Mouse (Mus musculus): ENCODE measurements around the gene Bloc1s5. TPM values are rescaled to one million over a fixed set of nuclear protein-coding genes. Genes with fewer than 3 reads are reported as not detected.

Bloc1s5 gene
- polyA plus RNA-seq, 1 experiment from 2014 or later = 10.6 TPM

DNA sequence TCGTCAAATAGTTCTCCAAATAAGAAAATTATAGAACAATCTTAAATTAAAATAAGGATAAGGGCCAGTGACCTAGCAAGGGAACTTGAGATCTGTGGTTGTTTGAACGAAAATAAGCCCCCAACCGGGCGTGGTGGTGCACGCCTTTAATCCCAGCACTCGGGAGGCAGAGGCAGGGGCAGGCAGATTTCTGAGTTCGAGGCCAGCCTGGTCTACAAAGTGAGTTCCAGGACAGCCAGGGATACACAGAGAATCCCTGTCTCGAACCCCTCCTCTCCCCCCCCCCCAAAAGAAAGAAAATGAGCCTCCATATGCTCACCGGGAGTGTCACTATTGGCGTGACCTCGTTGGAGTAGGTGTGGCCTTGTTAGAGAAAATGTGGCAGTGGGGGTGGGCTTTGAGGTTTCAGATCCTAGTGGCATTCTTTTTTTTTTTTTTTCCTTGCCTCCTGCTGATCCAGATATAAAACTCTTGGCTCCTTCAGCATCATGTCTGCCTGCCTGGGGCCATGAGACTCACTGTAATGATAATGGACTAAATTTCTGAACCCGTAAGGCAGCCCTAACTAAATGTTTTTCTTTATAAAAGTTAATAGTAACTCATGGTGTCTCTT is 24.7 kb upstream of the Bloc1s5 start:
- WGBS = 86% methylated on average over 12 of the region's 12 CpGs
- ATAC-seq = no peak
- 0 out of 2 replicates have a peak, but pooled peaks cover 9% of the 10 kb centered on the region for H3K9me3 ChIP-seq (ENCODE audit: control insufficient read depth)

DNA sequence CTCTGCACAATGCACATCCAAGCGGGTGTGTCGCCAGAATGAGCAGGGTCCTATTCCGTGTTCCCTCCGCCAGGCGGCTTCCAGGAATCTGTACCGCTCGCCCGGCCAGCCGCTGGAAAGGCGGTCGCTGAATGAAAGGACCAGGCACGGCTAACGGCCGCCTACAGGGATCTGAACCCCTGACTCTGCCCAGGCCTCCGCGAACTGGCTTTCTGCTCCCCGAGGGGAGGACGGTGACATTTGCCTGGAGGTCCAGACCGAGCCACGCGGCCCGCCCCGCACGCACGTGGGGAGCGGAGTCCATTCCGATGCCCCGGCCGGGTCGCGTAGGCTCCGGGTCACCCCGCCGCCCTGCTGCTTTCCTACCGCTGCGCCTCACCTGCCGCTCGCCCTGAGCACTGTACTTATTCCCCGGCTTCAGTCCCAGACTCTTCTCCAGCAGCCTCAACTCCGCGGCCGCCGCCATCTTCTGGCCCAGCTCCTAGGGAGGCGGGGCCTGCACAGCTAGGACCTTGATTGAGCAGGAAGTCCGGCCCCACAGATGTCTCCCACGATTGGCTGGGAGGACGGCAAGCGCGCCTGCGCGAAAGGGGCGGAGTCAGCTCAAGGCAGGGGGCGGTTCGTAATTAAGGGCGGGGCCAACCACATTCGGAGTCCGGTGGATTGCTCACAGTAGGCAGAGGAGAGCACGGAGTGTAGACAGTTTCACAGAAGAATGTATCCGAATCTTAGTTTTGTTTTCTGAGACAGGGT is 23.8 kb upstream of the Bloc1s5 start, which contains the start of gene Eef1e1:
Gene Eef1e1 (minus strand): TSS at position 531 of the 753 bp plus-strand sequence.
- Histone ChIP-seq H3K9me3 (ENCODE audit: control insufficient read depth) (0 out of 2 replicates have a peak, but pooled peaks cover 9% of the 10 kb centered on the region), H3K9ac (ENCODE audit: low read depth, low read length) (peak within 1 kb of the TSS; percentile 80), H3K27ac (ENCODE audit: low read depth, low read length) (peak within 1 kb of the TSS; percentile 86), H3K36me3 (ENCODE audit: control insufficient read depth, insufficient read depth) (peaks cover 27% of the 10 kb centered on the region), H3K27me3 (replicated peaks; ENCODE audit: control insufficient read depth, insufficient read depth, low read length) (no peaks in the 10 kb centered on the region), H3K4me1 (replicated peaks; ENCODE audit: control insufficient read depth, insufficient read depth, low read length) (0 out of 2 replicates have a peak, but pooled peaks cover 5% of the 10 kb centered on the region), H3K4me2 (replicated peaks; ENCODE audit: low read depth) (peak within 1 kb of the TSS; percentile 69), H3K4me3 (ENCODE audit: low read depth, low read length) (peak within 1 kb of the TSS; percentile 99)
- ATAC-seq = peak; percentile 99
- under 1% methylated on average over 59 of the region's 59 CpGs for WGBS
- peak; percentile 81 for TF ChIP-seq CTCF (IDR thresholded peaks at IDR 0.05; ENCODE audit: low read depth)

More for the DNA sequence above, 24.7 kb upstream of the Bloc1s5 start:
- Histone ChIP-seq H3K4me3 (ENCODE audit: low read depth, low read length) (no peak overlapping the region), H3K27ac (ENCODE audit: low read depth, low read length) (no peak overlapping the region), H3K9ac (ENCODE audit: low read depth, low read length) (no peak overlapping the region), H3K27me3 (replicated peaks; ENCODE audit: control insufficient read depth, insufficient read depth, low read length) (no peaks in the 10 kb centered on the region), H3K4me2 (replicated peaks; ENCODE audit: low read depth) (no peak overlapping the region), H3K4me1 (replicated peaks; ENCODE audit: control insufficient read depth, insufficient read depth, low read length) (0 out of 2 replicates have a peak, but pooled peaks cover 5% of the 10 kb centered on the region), H3K36me3 (ENCODE audit: control insufficient read depth, insufficient read depth) (peaks cover 18% of the 10 kb centered on the region)
- no peak for TF ChIP-seq CTCF (IDR thresholded peaks at IDR 0.05; ENCODE audit: low read depth)

DNA sequence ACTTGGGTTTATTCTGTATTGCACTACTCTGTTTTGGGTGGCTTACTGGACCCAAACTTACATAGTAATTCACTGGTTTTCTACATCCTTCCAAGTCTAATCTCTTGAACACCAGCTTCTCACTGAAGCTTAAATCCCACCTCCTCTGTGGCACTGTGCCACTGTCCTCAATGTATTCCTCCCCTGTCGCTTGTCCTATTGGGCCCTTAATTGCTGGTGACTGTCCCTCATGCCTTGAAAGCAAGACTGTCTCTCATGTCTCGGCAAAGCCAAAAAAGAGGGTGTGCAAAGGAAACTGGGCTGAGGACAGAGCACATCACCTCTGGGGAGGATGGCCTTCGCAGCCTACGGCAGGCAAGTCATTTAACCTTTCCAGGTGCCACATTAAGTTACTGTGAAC is 23.0 kb upstream of the Bloc1s5 start:
- Histone ChIP-seq H3K27me3 (replicated peaks; ENCODE audit: control insufficient read depth, insufficient read depth, low read length) (no peaks in the 10 kb centered on the region), H3K9me3 (ENCODE audit: control insufficient read depth) (0 out of 2 replicates have a peak, but pooled peaks cover 9% of the 10 kb centered on the region), H3K36me3 (ENCODE audit: control insufficient read depth, insufficient read depth) (peaks cover 36% of the 10 kb centered on the region), H3K4me2 (replicated peaks; ENCODE audit: low read depth) (peak overlapping the region; percentile 69), H3K9ac (ENCODE audit: low read depth, low read length) (peak overlapping the region; percentile 80; the same call in 1 of the 2 replicates), H3K27ac (ENCODE audit: low read depth, low read length) (peak overlapping the region; percentile 54), H3K4me1 (replicated peaks; ENCODE audit: control insufficient read depth, insufficient read depth, low read length) (0 out of 2 replicates have a peak, but pooled peaks cover 5% of the 10 kb centered on the region), H3K4me3 (ENCODE audit: low read depth, low read length) (peak overlapping the region; percentile 99)
- ATAC-seq = no peak
- WGBS = 18% methylated on average over 4 of the region's 4 CpGs
- no peak for TF ChIP-seq CTCF (IDR thresholded peaks at IDR 0.05; ENCODE audit: low read depth)

DNA sequence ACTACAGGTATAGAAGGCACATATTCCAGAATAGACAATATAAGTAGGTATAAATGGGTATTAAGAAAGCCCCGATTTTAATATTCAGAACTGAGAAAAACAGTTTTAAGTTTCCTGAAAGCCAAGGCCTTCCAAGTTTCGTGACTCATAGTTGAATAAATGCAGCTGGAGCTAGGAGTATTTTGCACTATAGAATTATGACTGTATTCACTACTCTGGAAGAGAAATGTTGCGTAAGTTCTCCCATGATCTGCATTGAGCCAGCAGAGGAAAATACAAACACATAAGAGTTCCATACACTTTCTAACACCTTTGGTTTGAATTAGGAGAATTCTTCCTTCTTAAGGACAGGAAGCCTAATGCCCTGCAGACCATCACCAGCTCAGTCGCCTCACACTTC is 15.4 kb upstream of the Bloc1s5 start:
- no peak for TF ChIP-seq CTCF (IDR thresholded peaks at IDR 0.05; ENCODE audit: low read depth)
- H3K27ac ChIP-seq (ENCODE audit: low read depth, low read length) = no peak overlapping the region
- no peaks in the 10 kb centered on the region for H3K9me3 ChIP-seq (ENCODE audit: control insufficient read depth)
- WGBS = 83% methylated on average over 4 of the region's 4 CpGs
- H3K4me2 ChIP-seq (replicated peaks; ENCODE audit: low read depth) = no peak overlapping the region
- peaks cover 63% of the 10 kb centered on the region for H3K36me3 ChIP-seq (ENCODE audit: control insufficient read depth, insufficient read depth)
- H3K9ac ChIP-seq (ENCODE audit: low read depth, low read length) = no peak overlapping the region
- H3K4me1 ChIP-seq (replicated peaks; ENCODE audit: control insufficient read depth, insufficient read depth, low read length) = no peaks in the 10 kb centered on the region
- no peak overlapping the region for H3K4me3 ChIP-seq (ENCODE audit: low read depth, low read length)
- no peaks in the 10 kb centered on the region for H3K27me3 ChIP-seq (replicated peaks; ENCODE audit: control insufficient read depth, insufficient read depth, low read length)
- ATAC-seq = no peak

DNA sequence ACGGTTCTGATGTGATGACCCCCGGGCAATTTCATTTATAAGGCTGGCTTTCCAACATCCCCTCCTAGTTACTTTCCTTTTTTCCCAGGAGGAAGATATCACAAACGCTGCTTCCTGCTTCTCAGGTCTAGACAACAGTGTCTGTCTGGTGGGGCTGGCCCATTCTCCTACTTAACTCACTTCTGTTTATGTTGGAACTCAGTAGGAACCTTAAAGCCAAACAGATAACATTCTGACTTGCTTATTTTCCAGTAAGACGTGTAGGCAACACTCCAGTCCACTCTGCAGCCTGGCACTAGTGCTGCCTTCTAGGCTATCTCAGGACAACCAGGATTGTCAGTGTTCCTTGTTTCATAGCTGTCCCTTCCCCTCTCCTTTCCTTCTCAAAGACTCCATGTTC is 14.2 kb upstream of the Bloc1s5 start:
- Histone ChIP-seq H3K9me3 (ENCODE audit: control insufficient read depth) (no peaks in the 10 kb centered on the region), H3K4me1 (replicated peaks; ENCODE audit: control insufficient read depth, insufficient read depth, low read length) (no peaks in the 10 kb centered on the region), H3K4me2 (replicated peaks; ENCODE audit: low read depth) (no peak overlapping the region), H3K27ac (ENCODE audit: low read depth, low read length) (no peak overlapping the region), H3K9ac (ENCODE audit: low read depth, low read length) (no peak overlapping the region), H3K27me3 (replicated peaks; ENCODE audit: control insufficient read depth, insufficient read depth, low read length) (no peaks in the 10 kb centered on the region), H3K36me3 (ENCODE audit: control insufficient read depth, insufficient read depth) (peaks cover 63% of the 10 kb centered on the region), H3K4me3 (ENCODE audit: low read depth, low read length) (no peak overlapping the region)
- TF ChIP-seq CTCF (IDR thresholded peaks at IDR 0.05; ENCODE audit: low read depth) = no peak
- ATAC-seq = no peak
- WGBS = 68% methylated on average over 4 of the region's 4 CpGs

DNA sequence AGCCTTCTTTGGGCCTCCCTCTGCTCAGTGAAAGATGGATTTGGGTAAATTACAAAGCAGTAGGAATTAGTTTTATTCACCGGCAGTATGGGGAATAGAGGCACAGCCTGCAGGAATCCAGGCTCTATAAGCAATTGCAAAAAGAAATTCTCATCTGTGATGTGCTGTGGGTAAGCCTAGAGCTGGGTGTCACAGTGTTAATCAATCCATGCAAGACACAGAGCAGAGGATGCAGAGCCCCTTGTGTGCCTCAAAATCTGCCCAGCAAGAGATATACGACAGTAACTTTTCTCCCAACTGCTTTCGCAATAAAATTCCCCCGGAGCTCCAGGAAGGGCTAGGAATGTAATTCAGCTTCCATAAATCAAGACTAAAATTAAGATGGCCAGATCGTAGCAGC is 6.5 kb upstream of the Bloc1s5 start:
- peaks cover 23% of the 10 kb centered on the region for H3K36me3 ChIP-seq (ENCODE audit: control insufficient read depth, insufficient read depth)
- ATAC-seq = no peak
- no peak overlapping the region for H3K9ac ChIP-seq (ENCODE audit: low read depth, low read length)
- H3K4me1 ChIP-seq (replicated peaks; ENCODE audit: control insufficient read depth, insufficient read depth, low read length) = no peaks in the 10 kb centered on the region
- H3K27me3 ChIP-seq (replicated peaks; ENCODE audit: control insufficient read depth, insufficient read depth, low read length) = no peaks in the 10 kb centered on the region
- H3K4me2 ChIP-seq (replicated peaks; ENCODE audit: low read depth) = no peak overlapping the region
- no peak overlapping the region for H3K27ac ChIP-seq (ENCODE audit: low read depth, low read length)
- H3K4me3 ChIP-seq (ENCODE audit: low read depth, low read length) = no peak overlapping the region
- 61% methylated on average over 5 of the region's 5 CpGs for WGBS
- H3K9me3 ChIP-seq (ENCODE audit: control insufficient read depth) = no peaks in the 10 kb centered on the region
- TF ChIP-seq CTCF (IDR thresholded peaks at IDR 0.05; ENCODE audit: low read depth) = no peak
